Mouse (Mus musculus): Measurements from ENCODE around the gene Coa7. TPM values are rescaled to one million over a fixed set of nuclear protein-coding genes. Genes with fewer than 3 reads are reported as not detected.

Coa7 gene
- polyA plus RNA-seq, 1 experiment from 2014 or later = 38.0 TPM

DNA sequence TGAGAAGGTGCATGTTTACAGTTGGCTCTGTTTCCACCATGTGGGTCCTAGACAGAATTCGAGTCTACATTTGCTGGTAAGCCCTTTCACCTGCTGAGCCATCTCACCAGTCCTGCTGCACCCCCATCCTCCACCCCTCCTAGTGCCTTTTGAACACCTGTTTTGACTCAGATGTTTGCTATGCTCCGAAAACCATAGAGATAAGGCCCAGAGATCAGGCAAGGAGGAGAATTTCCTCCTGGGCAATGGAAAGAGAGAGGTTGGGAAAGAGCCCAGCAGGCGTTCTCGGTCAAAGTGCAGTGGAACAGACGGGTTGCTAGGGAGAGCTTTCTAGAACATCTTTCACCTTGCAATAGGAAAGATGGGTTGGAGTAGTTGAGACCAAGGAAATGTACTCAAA is 63.2 kb downstream of the Coa7 start:
- Histone ChIP-seq H3K36me3 (no peaks in the 10 kb centered on the region), H3K4me3 (no peak overlapping the region), H3K27ac (no peak overlapping the region), H3K9me3 (no peaks in the 10 kb centered on the region; the same call in 1 of the 2 replicates), H3K4me1 (peaks cover 4% of the 10 kb centered on the region; the same call in 1 of the 2 replicates), H3K27me3 (no peaks in the 10 kb centered on the region), H3K4me2 (no peak overlapping the region), H3K9ac (no peak overlapping the region)
- 70% methylated on average over 5 of the region's 5 CpGs for WGBS
- ATAC-seq (ENCODE audit: insufficient number of reproducible peaks, low FRiP score, low TSS enrichment, low read depth) = no peak

Other genes with a start within 250 kb of the Coa7 start
- gene Podn, start 231.7 kb upstream of the Coa7 start, polyA plus RNA-seq (2015; fragmentation: Nextera tagmentation; extraction: Ambion mirVana) = 2.2 and 3.5 TPM in 2 replicates
- gene Scp2, start 183.1 kb upstream of the Coa7 start, polyA plus RNA-seq (2015; fragmentation: Nextera tagmentation; extraction: Ambion mirVana) = 225 and 228 TPM in 2 replicates
- 44.1 and 45.7 TPM in 2 replicates for gene Echdc2, start 162.7 kb upstream of the Coa7 start, polyA plus RNA-seq (2015; fragmentation: Nextera tagmentation; extraction: Ambion mirVana)
- gene Zyg11a, start 110.1 kb upstream of the Coa7 start, polyA plus RNA-seq (2015; fragmentation: Nextera tagmentation; extraction: Ambion mirVana) = not detected in 2 replicates
- gene Zyg11b, start 27.0 kb upstream of the Coa7 start, polyA plus RNA-seq (2015; fragmentation: Nextera tagmentation; extraction: Ambion mirVana) = 9.0 and 10.6 TPM in 2 replicates
- 1.8 and 1.9 TPM in 2 replicates for gene Shisal2a, start 55.2 kb downstream of the Coa7 start, polyA plus RNA-seq (2015; fragmentation: Nextera tagmentation; extraction: Ambion mirVana)
- 125 and 133 TPM in 2 replicates for gene Gpx7, start 78.8 kb downstream of the Coa7 start, polyA plus RNA-seq (2015; fragmentation: Nextera tagmentation; extraction: Ambion mirVana)
- 50.8 and 64.5 TPM in 2 replicates for gene Tut4, start 131.3 kb downstream of the Coa7 start, polyA plus RNA-seq (2015; fragmentation: Nextera tagmentation; extraction: Ambion mirVana)

Measured in limb, embryonic 15.5 days (tissue).